ENCODE assay signal across 8 mouse cellular contexts in the genomic region with DNA sequence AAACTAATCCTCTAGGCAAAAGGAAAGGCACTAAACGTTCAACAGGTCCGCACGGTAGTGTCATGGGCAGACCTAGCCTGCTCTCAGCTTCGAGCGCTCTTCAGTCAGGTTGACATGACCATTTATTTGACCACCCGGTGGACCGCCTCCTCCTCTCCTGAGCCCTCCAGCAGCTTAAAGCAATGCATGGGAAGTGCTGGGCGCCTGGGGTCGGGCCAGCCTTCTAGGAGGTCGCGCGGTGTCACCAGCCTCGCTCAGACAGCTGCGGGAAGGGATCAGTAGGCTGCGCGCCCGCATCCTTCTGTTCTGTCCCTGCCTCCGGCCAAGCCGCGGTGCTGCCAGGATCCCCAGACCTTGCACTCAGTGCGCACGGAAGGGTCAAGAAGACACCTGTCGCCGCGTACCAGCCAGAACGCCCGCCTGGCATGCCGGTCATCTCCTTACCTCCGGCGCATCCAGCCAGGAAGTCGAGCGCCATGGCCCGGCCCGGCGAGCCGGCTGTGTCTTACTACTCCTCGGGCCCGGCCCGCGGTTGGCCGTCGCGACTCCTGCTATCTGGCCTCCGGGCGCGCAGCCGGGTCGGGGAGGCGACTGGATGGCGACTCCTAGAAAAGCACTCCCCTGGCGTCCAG. TPM values are rescaled to one million over a fixed set of nuclear protein-coding genes. Genes with fewer than 3 reads are reported as not detected.
A peak's percentile ranks its signal among the peaks of the same experiment; 100 is the strongest.
DNase-seq lines count a peak whose midpoint lies in the region; ATAC-seq lines count a peak whose summit lies in the region.

No protein-coding gene starts in this region.

- intact Hi-C loops in heart, postnatal 36 days (cut with DNase I), result loop anchor here (2.0 kb wide), 1 partner anchor 41 kb away; no protein-coding TSS in a partner anchor

- peaks cover 5% of the 10 kb centered on the region; the same call in 1 of the 2 replicates for H3K27me3 ChIP-seq in heart, embryonic 10.5 days (ENCODE audit: insufficient read depth, poor library complexity, severe bottlenecking)
- H3K27me3 ChIP-seq in limb, embryonic 15.5 days, result no peaks in the 10 kb centered on the region
- H3K27me3 ChIP-seq in stomach, embryonic 16.5 days (ENCODE audit: control insufficient read depth, insufficient read depth, low read length), result no peaks in the 10 kb centered on the region

- DNase-seq in heart, embryonic 10.5 days (ENCODE audit: low spot score), result no peak
- DNase-seq in heart, postnatal 36 days, result no peak
- DNase-seq in thymus, postnatal 36 days, result no peak
- no peak for DNase-seq in cerebellum, adult 9-11 months

- H3K4me1 ChIP-seq in heart, embryonic 10.5 days, result peaks cover 40% of the 10 kb centered on the region
- peaks cover 46% of the 10 kb centered on the region for H3K4me1 ChIP-seq in limb, embryonic 15.5 days
- peaks cover 18% of the 10 kb centered on the region for H3K4me1 ChIP-seq in stomach, embryonic 16.5 days (ENCODE audit: control insufficient read depth, insufficient read depth, low read length)

- H3K9ac ChIP-seq in limb, embryonic 15.5 days, result peak overlapping the region; percentile 57
- H3K9ac ChIP-seq in stomach, embryonic 16.5 days (ENCODE audit: low read length), result peak overlapping the region; percentile 80

- H3K9me3 ChIP-seq in heart, embryonic 10.5 days, result no peaks in the 10 kb centered on the region
- H3K9me3 ChIP-seq in limb, embryonic 15.5 days, result no peaks in the 10 kb centered on the region
- no peaks in the 10 kb centered on the region for H3K9me3 ChIP-seq in stomach, embryonic 16.5 days (replicated peaks; ENCODE audit: control insufficient read depth, low read length)

- peak overlapping the region; percentile 80 for H3K4me3 ChIP-seq in heart, embryonic 10.5 days
- H3K4me3 ChIP-seq in limb, embryonic 15.5 days, result peak overlapping the region; percentile 66
- H3K4me3 ChIP-seq in stomach, embryonic 16.5 days (replicated peaks; ENCODE audit: low read length), result peak overlapping the region; percentile 75

- peaks cover 11% of the 10 kb centered on the region for H3K36me3 ChIP-seq in heart, embryonic 10.5 days
- H3K36me3 ChIP-seq in limb, embryonic 15.5 days, result no peaks in the 10 kb centered on the region; the same call in 1 of the 2 replicates
- H3K36me3 ChIP-seq in stomach, embryonic 16.5 days (ENCODE audit: control insufficient read depth, insufficient read depth, low read length), result no peaks in the 10 kb centered on the region

- H3K4me2 ChIP-seq in limb, embryonic 15.5 days, result peak overlapping the region; percentile 91
- peak overlapping the region; percentile 90 for H3K4me2 ChIP-seq in stomach, embryonic 16.5 days (ENCODE audit: low read depth, low read length)

- peak overlapping the region; percentile 91 for H3K27ac ChIP-seq in heart, embryonic 10.5 days
- H3K27ac ChIP-seq in limb, embryonic 15.5 days, result 0 out of 2 replicates have a peak overlapping the region, but pooled peaks have one; percentile 40
- H3K27ac ChIP-seq in stomach, embryonic 16.5 days (ENCODE audit: low read length), result peak overlapping the region; percentile 20; the same call in 1 of the 2 replicates

- WGBS in heart, embryonic 10.5 days, result 2% methylated on average over 51 of the region's 51 CpGs
- under 1% methylated on average over 51 of the region's 51 CpGs for WGBS in limb, embryonic 15.5 days
- 2% methylated on average over 51 of the region's 51 CpGs for WGBS in stomach, embryonic 16.5 days

- ATAC-seq in CD4-positive, CD25-positive, alpha-beta regulatory T cell, adult 4 months, result peak; percentile 58
- ATAC-seq in erythroblast, adult 5-6 weeks (replicated peaks; ENCODE audit: low FRiP score, poor library complexity, severe bottlenecking), result peak; percentile 3; the same call in 1 of the 2 replicates
- no peak for ATAC-seq in limb, embryonic 15.5 days (ENCODE audit: insufficient number of reproducible peaks, low FRiP score, low TSS enrichment, low read depth)
- ATAC-seq in stomach, embryonic 16.5 days (ENCODE audit: insufficient read depth, low FRiP score), result no peak; the same call in 1 of the 2 replicates

RNA-seq across cellular contexts. Expression of a gene that starts 0.4 kb away (rescaled TPM):
- 5.5 and 6.8 TPM in 2 replicates for polyA plus RNA-seq in heart, embryonic 10.5 days (2016; fragmentation: Nextera tagmentation; extraction: Ambion mirVana)
- 10 to 100 TPM in 1 of 2 experiments, 1 to 10 TPM in 1; 8.5 to 10.7 TPM for total RNA-seq in heart, postnatal 36 days (2021)
- 1 to 10 TPM; 3.0 to 3.8 TPM for polyA plus RNA-seq in CD4-positive, CD25-positive, alpha-beta regulatory T cell, adult 4 months (2017; shearing (Covaris generic))
- total RNA-seq in erythroblast, adult 5-6 weeks (2015; ENCODE audit: low replicate concordance), result 0.84 and 1.7 TPM in 2 replicates
- not detected in 2 replicates for total RNA-seq in erythroblast, adult 5-6 weeks (2017; ENCODE audit: low replicate concordance)
- polyA plus RNA-seq in limb, embryonic 15.5 days (2015; fragmentation: Nextera tagmentation; extraction: Ambion mirVana), result 10.3 and 10.9 TPM in 2 replicates
- 6.8 and 8.2 TPM in 2 replicates for polyA plus RNA-seq in stomach, embryonic 16.5 days (2015; fragmentation: Nextera tagmentation; extraction: Ambion mirVana)

RNA-seq across cellular contexts. Expression of a gene that starts 0.5 kb away (rescaled TPM):
- 7.0 and 7.3 TPM in 2 replicates for polyA plus RNA-seq in heart, embryonic 10.5 days (2016; fragmentation: Nextera tagmentation; extraction: Ambion mirVana)
- total RNA-seq in heart, postnatal 36 days (2021), result 1 to 10 TPM; 6.5 to 6.9 TPM
- polyA plus RNA-seq in CD4-positive, CD25-positive, alpha-beta regulatory T cell, adult 4 months (2017; shearing (Covaris generic)), result 1 to 10 TPM; 1.2 to 2.6 TPM
- total RNA-seq in erythroblast, adult 5-6 weeks (2015; ENCODE audit: low replicate concordance), result 9.0 TPM in 1 of 2 replicates, not detected in the other
- total RNA-seq in erythroblast, adult 5-6 weeks (2017; ENCODE audit: low replicate concordance), result 2.0 and 2.8 TPM in 2 replicates
- 10.4 and 12.0 TPM in 2 replicates for polyA plus RNA-seq in limb, embryonic 15.5 days (2015; fragmentation: Nextera tagmentation; extraction: Ambion mirVana)
- polyA plus RNA-seq in stomach, embryonic 16.5 days (2015; fragmentation: Nextera tagmentation; extraction: Ambion mirVana), result 10.0 TPM in 2 replicates

RNA-seq across cellular contexts. Expression of a gene that starts 42.6 kb away (rescaled TPM):
- polyA plus RNA-seq in heart, embryonic 10.5 days (2016; fragmentation: Nextera tagmentation; extraction: Ambion mirVana), result 11.8 and 17.5 TPM in 2 replicates
- total RNA-seq in heart, postnatal 36 days (2021), result 10 to 100 TPM; 38.3 to 42.7 TPM
- polyA plus RNA-seq in CD4-positive, CD25-positive, alpha-beta regulatory T cell, adult 4 months (2017; shearing (Covaris generic)), result 10 to 100 TPM; 12.7 to 17.1 TPM
- total RNA-seq in erythroblast, adult 5-6 weeks (2015; ENCODE audit: low replicate concordance), result 15.8 and 29.5 TPM in 2 replicates
- 31.0 and 43.9 TPM in 2 replicates for total RNA-seq in erythroblast, adult 5-6 weeks (2017; ENCODE audit: low replicate concordance)
- 13.4 and 17.9 TPM in 2 replicates for polyA plus RNA-seq in limb, embryonic 15.5 days (2015; fragmentation: Nextera tagmentation; extraction: Ambion mirVana)
- polyA plus RNA-seq in stomach, embryonic 16.5 days (2015; fragmentation: Nextera tagmentation; extraction: Ambion mirVana), result 11.6 and 14.3 TPM in 2 replicates

RNA-seq across cellular contexts. Expression of a gene that starts 58.1 kb away (rescaled TPM):
- polyA plus RNA-seq in heart, embryonic 10.5 days (2016; fragmentation: Nextera tagmentation; extraction: Ambion mirVana), result 7.1 and 8.4 TPM in 2 replicates
- total RNA-seq in heart, postnatal 36 days (2021), result 1 to 10 TPM; 3.8 to 4.3 TPM
- 10 to 100 TPM in 1 of 2 experiments, 1 to 10 TPM in 1; 5.7 to 19.2 TPM for polyA plus RNA-seq in CD4-positive, CD25-positive, alpha-beta regulatory T cell, adult 4 months (2017; shearing (Covaris generic))
- total RNA-seq in erythroblast, adult 5-6 weeks (2015; ENCODE audit: low replicate concordance), result not detected in 2 replicates
- total RNA-seq in erythroblast, adult 5-6 weeks (2017; ENCODE audit: low replicate concordance), result 1.4 and 6.4 TPM in 2 replicates
- polyA plus RNA-seq in limb, embryonic 15.5 days (2015; fragmentation: Nextera tagmentation; extraction: Ambion mirVana), result 7.8 and 8.2 TPM in 2 replicates
- 7.3 and 7.6 TPM in 2 replicates for polyA plus RNA-seq in stomach, embryonic 16.5 days (2015; fragmentation: Nextera tagmentation; extraction: Ambion mirVana)

RNA-seq across cellular contexts. Expression of a gene that starts 58.6 kb away (rescaled TPM):
- polyA plus RNA-seq in heart, embryonic 10.5 days (2016; fragmentation: Nextera tagmentation; extraction: Ambion mirVana), result 96.2 and 103 TPM in 2 replicates
- total RNA-seq in heart, postnatal 36 days (2021), result 10 to 100 TPM; 32.5 to 40.6 TPM
- polyA plus RNA-seq in CD4-positive, CD25-positive, alpha-beta regulatory T cell, adult 4 months (2017; shearing (Covaris generic)), result 10 to 100 TPM; 52.8 to 85.9 TPM
- 8.2 and 9.4 TPM in 2 replicates for total RNA-seq in erythroblast, adult 5-6 weeks (2015; ENCODE audit: low replicate concordance)
- total RNA-seq in erythroblast, adult 5-6 weeks (2017; ENCODE audit: low replicate concordance), result 8.2 and 8.9 TPM in 2 replicates
- 61.7 and 63.9 TPM in 2 replicates for polyA plus RNA-seq in limb, embryonic 15.5 days (2015; fragmentation: Nextera tagmentation; extraction: Ambion mirVana)
- 90.5 and 102 TPM in 2 replicates for polyA plus RNA-seq in stomach, embryonic 16.5 days (2015; fragmentation: Nextera tagmentation; extraction: Ambion mirVana)

Comparison
In these comparisons a context has a peak if more than half of its experiments do, and no peak if none do; other contexts are left out.
1. H3K27ac ChIP-seq: peak in every context shown above with its lines; median percentile 91 in heart, embryonic 10.5 days; 40 in limb, embryonic 15.5 days; 20 in stomach, embryonic 16.5 days.
2. ATAC-seq: peak in CD4-positive, CD25-positive, alpha-beta regulatory T cell, adult 4 months (single experiment) and erythroblast, adult 5-6 weeks (single experiment); none in limb, embryonic 15.5 days (single experiment) and stomach, embryonic 16.5 days (single experiment).
3. Peak in every context shown above with its lines, with median percentiles within 50 percentile points of each other: H3K4me3 ChIP-seq.